Mouse (Mus musculus) ES-E14 (cell line): ENCODE results near the gene Sncb. TPM values are rescaled to one million over a fixed set of nuclear protein-coding genes. Genes with fewer than 3 reads are reported as not detected.

ENCODE experiments used
- DNase-seq: peaks from one replicate; pipeline ENCODE4 v3.0.0-alpha.2; 2013; ENCODE audit warnings: low read depth, low spot score
- H3K27ac ChIP-seq: 2 replicates; pipeline ENCODE4 v1.5.1; 2012; ENCODE audit warnings: low read depth, mild to moderate bottlenecking, low read length, moderate library complexity, mixed read lengths; ENCODE audit not compliant: poor library complexity, insufficient read depth, severe bottlenecking
- H3K36me3 ChIP-seq: 2 replicates; pipeline ENCODE4 v1.6.1; 2012; ENCODE audit warnings: mild to moderate bottlenecking, low read length, moderate library complexity, mixed read lengths; ENCODE audit not compliant: control insufficient read depth, poor library complexity, insufficient read depth, severe bottlenecking
- H3K4me1 ChIP-seq, 2 experiments: fragments of 150-350 bp in 1 of 2; sonication (generic) in 1 of 2; 2 replicates each; pipeline ENCODE4 v1.6.1; 2012; ENCODE audit warnings: low read length in 2 of 2, mild to moderate bottlenecking in 1 of 2, mixed read lengths in 1 of 2; ENCODE audit not compliant: control insufficient read depth in 2 of 2, insufficient read depth in 2 of 2, poor library complexity in 1 of 2
- H3K4me3 ChIP-seq, 2 experiments: fragments of 150-350 bp in 1 of 2; sonication (generic) in 1 of 2; 2 replicates each; pipeline ENCODE4 v1.5.1; 2012; ENCODE audit warnings: low read length in 2 of 2, low read depth in 1 of 2, mild to moderate bottlenecking in 1 of 2, mixed read lengths in 1 of 2; ENCODE audit not compliant: insufficient read depth in 1 of 2, poor library complexity in 1 of 2, severe bottlenecking in 1 of 2
- H3K9ac ChIP-seq: 2 replicates; pipeline ENCODE4 v1.6.1; 2012; ENCODE audit warnings: low read depth, mild to moderate bottlenecking, low read length, mixed read lengths; ENCODE audit not compliant: poor library complexity, insufficient read depth, severe bottlenecking
- H3K9me3 ChIP-seq: fragments of 150-350 bp; sonication (generic); 2 replicates; pipeline ENCODE4 v1.6.1; 2012; ENCODE audit warnings: low read depth, mild to moderate bottlenecking, low read length; ENCODE audit not compliant: control insufficient read depth, insufficient read depth
- CHD2 ChIP-seq: IDR thresholded peaks from 2 replicates; pipeline ENCODE4 v1.6.1; 2014; ENCODE audit warnings: mild to moderate bottlenecking, low read depth, low read length, inconsistent platforms
- HCFC1 ChIP-seq: IDR thresholded peaks from 2 replicates; pipeline ENCODE4 v1.6.1; 2012; ENCODE audit warnings: low read length, inconsistent platforms, borderline replicate concordance; ENCODE audit not compliant: insufficient read depth
- MAFK ChIP-seq: IDR thresholded peaks from 2 replicates; pipeline ENCODE4 v1.6.1; 2014; ENCODE audit warnings: mild to moderate bottlenecking, low read depth, low read length, inconsistent platforms; ENCODE audit not compliant: insufficient read depth
- ZC3H11A ChIP-seq: IDR thresholded peaks from 2 replicates; pipeline ENCODE4 v1.6.1; 2012; ENCODE audit warnings: low read depth, mild to moderate bottlenecking, inconsistent platforms, low read length, borderline replicate concordance
- ZNF384 ChIP-seq: IDR thresholded peaks from 2 replicates; pipeline ENCODE4 v1.6.1; 2012; ENCODE audit warnings: low read depth, low read length, inconsistent platforms
- in situ Hi-C, 2 experiments: fragments of 600-800 bp; cut with MboI; formaldehyde crosslinking; loops; one replicate each; pipeline ENCODE4 v1.15.1; 2025; ENCODE audit warnings: low sequenced_read_pairs in 2 of 2, inconsistent platforms in 1 of 2; ENCODE audit not compliant: unreplicated experiment in 2 of 2
- total RNA-seq: library from RNA; depleted of rRNA; stranded (reverse); fragments of 300-350 nt; gene quantifications from 2 replicates; pipeline ENCODE4 v1.2.3, GENCODE M21; 2012

Sncb gene
- total RNA-seq, 1 experiment: not detected

GRCm38 (mm10) chr13:54760164-54760795, 6.1 kb downstream of the Sncb start:
- H3K27ac ChIP-seq: no peak overlapping the region
- in situ Hi-C loops: no loop called here
- DNase-seq: no peak

GRCm38 (mm10) chr13:54759496-54759895, 6.9 kb downstream of the Sncb start:
- Histone ChIP-seq H3K9ac (no peak overlapping the region), H3K9me3 (no peaks in the 10 kb centered on the region), H3K4me3 (peak overlapping the region in 1 of 2 experiments; percentile 10; a peak in 1 of 4 replicates), H3K27ac (no peak overlapping the region), H3K4me1 (peaks cover 0 to 7% of the 10 kb centered on the region in 2 experiments; a peak in 2 of 4 replicates), H3K36me3 (no peaks in the 10 kb centered on the region)
- in situ Hi-C loops: no loop called here
- TF ChIP-seq ZNF384: no peak
- TF ChIP-seq MAFK: no peak
- TF ChIP-seq ZC3H11A: no peak
- TF ChIP-seq HCFC1: no peak
- TF ChIP-seq CHD2: no peak
- no peak for DNase-seq

More at GRCm38 (mm10) chr13:54760164-54760795, 6.1 kb downstream of the Sncb start:
- Histone ChIP-seq H3K4me1 (peaks cover 0 to 9% of the 10 kb centered on the region in 2 experiments; a peak in 2 of 4 replicates), H3K36me3 (no peaks in the 10 kb centered on the region), H3K4me3 (no peak overlapping the region), H3K9me3 (no peaks in the 10 kb centered on the region), H3K9ac (no peak overlapping the region)
- TF ChIP-seq CHD2 (no peak), ZC3H11A (no peak), MAFK (no peak), HCFC1 (no peak), ZNF384 (no peak)

DNA sequence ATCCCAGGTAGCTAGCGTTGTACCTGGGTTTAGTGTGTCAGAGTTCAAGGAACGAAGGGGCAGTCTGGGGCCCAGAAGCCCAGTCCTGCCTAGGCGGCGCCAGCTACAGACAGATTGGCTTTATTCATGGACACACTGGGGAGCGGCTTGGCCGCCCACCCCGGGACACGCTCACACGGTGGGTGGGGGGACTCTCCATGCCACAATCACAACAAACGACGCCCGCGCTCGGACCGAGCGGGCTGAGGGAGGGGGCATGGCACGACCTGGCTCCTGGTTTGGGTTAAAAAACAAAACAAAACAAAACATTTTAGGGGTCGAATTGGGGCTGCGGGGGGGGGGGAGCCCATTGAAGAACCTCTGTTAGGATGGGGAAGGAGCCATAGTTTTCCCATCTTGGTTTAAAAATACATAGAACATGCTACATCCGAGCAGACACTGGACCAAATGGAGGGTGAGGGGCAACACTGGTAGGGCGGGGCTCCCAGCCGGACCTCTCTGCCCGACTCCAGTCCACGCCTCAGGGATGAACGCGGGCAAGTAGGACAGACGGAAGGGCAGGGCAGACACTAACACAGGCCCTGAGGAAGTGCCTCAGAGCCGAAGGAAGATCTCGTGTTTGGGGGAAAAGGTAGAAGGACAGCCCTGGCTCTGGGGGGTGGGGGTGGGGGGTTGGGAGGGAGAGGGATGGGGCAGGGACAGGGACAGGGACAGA, 7.5 kb downstream of the Sncb start:
- H3K4me3 ChIP-seq: peak overlapping the region; percentile 20 to 46; a peak in 3 of 4 replicates
- no peaks in the 10 kb centered on the region for H3K36me3 ChIP-seq
- in situ Hi-C loops: no loop called here
- H3K4me1 ChIP-seq: peaks cover 0 to 7% of the 10 kb centered on the region in 2 experiments; a peak in 2 of 4 replicates
- no peak for TF ChIP-seq HCFC1
- TF ChIP-seq MAFK: no peak
- no peak for TF ChIP-seq ZC3H11A
- no peak for TF ChIP-seq CHD2
- TF ChIP-seq ZNF384: no peak
- no peaks in the 10 kb centered on the region for H3K9me3 ChIP-seq
- DNase-seq: no peak
- H3K9ac ChIP-seq: no peak overlapping the region
- H3K27ac ChIP-seq: no peak overlapping the region

DNA sequence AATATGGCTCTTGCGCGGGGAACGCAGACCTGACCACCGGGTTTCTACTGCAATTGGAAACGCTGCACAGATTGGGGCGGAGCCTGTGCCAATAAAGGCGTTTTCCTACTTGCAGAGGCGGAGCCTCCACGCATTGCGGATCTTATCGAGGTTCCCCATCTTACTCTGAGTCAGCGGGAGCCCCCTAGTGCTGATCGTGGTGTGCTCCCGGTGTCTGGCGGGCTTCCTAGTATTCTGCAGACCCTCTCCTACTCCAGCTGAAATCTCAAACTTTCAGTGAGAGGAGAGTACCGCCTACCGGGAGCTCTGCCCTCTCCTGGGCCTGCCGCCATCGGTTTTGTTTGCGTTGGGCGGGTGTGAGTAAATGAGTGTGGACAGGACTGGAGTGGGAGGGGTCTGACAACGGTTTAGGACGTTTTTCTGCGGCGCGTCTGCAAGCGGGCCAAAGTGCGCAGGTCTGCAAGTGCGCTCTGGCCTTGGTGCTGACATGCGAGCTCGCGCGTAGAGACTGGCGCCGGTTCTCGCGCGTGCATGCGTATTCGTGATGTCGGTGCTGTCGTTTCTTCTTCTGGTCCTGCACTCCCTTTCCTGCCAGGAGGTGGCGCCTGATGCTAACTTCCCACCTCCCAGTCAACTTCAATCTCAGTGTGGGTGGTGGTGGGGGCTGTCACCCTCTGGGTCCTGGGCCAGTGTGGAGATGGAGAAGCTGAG, 8.2 kb downstream of the Sncb start:
- H3K4me3 ChIP-seq: peak overlapping the region; percentile 65 to 83
- no peaks in the 10 kb centered on the region for H3K36me3 ChIP-seq
- no peak overlapping the region for H3K27ac ChIP-seq
- TF ChIP-seq ZNF384: no peak
- TF ChIP-seq MAFK: 0 out of 2 replicates have a peak, but pooled peaks have one; percentile 2
- TF ChIP-seq CHD2: peak; percentile 86; the same call in 1 of the 2 replicates
- in situ Hi-C loops: no loop called here
- peaks cover 0 to 7% of the 10 kb centered on the region in 2 experiments; a peak in 2 of 4 replicates for H3K4me1 ChIP-seq
- no peaks in the 10 kb centered on the region for H3K9me3 ChIP-seq
- peak; percentile 96 for DNase-seq
- peak overlapping the region; percentile 24; the same call in 1 of the 2 replicates for H3K9ac ChIP-seq
